ENCODE assay signal across 9 mouse cellular contexts in genomic region chr19:43584788-43585187, GRCm38 (mm10). TPM values are rescaled to one million over a fixed set of nuclear protein-coding genes. Genes with fewer than 3 reads are reported as not detected.
DNase-seq lines count a peak whose midpoint lies in the region; ATAC-seq and TF ChIP-seq lines count a peak whose summit lies in the region.
"Had no signal": no experiment of that assay in that cellular context is flagged by ENCODE, and none has a peak within 500 bp of the region (broad histone marks: within the 10 kb centered on the region; RNA-seq: fewer than 3 reads in every experiment).

No protein-coding gene starts in this region.

- no peak overlapping the region for H3K27ac ChIP-seq in embryonic facial prominence, embryonic 10.5 days (replicated peaks)
- no peak overlapping the region for H3K27ac ChIP-seq in hindbrain, embryonic 13.5 days
- no peak overlapping the region for H3K27ac ChIP-seq in liver, adult 2 months (replicated peaks; ENCODE audit: insufficient read depth, low read depth, low read length)
- no peak overlapping the region for H3K27ac ChIP-seq in small intestine, adult 2 months (ENCODE audit: insufficient read depth, low read depth, low read length)

- no peaks in the 10 kb centered on the region for H3K79me2 ChIP-seq in liver, adult 2 months (ENCODE audit: control insufficient read depth, insufficient read depth, low read length)

- H3K4me1 ChIP-seq in embryonic facial prominence, embryonic 10.5 days = peaks cover 7% of the 10 kb centered on the region; the same call in 1 of the 2 replicates
- peaks cover 6% of the 10 kb centered on the region for H3K4me1 ChIP-seq in hindbrain, embryonic 13.5 days (replicated peaks)
- peaks cover 2% of the 10 kb centered on the region for H3K4me1 ChIP-seq in liver, adult 2 months (ENCODE audit: control insufficient read depth, insufficient read depth, low read length)
- no peaks in the 10 kb centered on the region; the same call in 1 of the 2 replicates for H3K4me1 ChIP-seq in small intestine, adult 2 months (ENCODE audit: control insufficient read depth, insufficient read depth, insufficient read length, low read length)

- DNase-seq in R1 (ENCODE audit: low read depth, low spot score) = peak; percentile 51
- peak; percentile 68 for DNase-seq in embryonic facial prominence, embryonic 10.5 days (ENCODE audit: low spot score)
- DNase-seq in liver, adult 2 months (ENCODE audit: extremely low read depth, low read depth, low spot score) = peak; percentile 73
- no peak for DNase-seq in left cerebral cortex, adult 11 months (ENCODE audit: low spot score)
- DNase-seq in layer of hippocampus, adult 11-12 months (ENCODE audit: low spot score) = no peak

- WGBS in embryonic facial prominence, embryonic 10.5 days = 3% methylated on average over 13 of the region's 13 CpGs
- 6% methylated on average over 13 of the region's 13 CpGs for WGBS in hindbrain, embryonic 13.5 days
- WGBS in liver, adult 2 months = 2% methylated on average over 13 of the region's 13 CpGs
- 3% methylated on average over 13 of the region's 13 CpGs for WGBS in small intestine, adult 2 months

- no peak for TF ChIP-seq CTCF in liver, adult 2 months (IDR thresholded peaks at IDR 0.05; ENCODE audit: low read depth, low read length)
- TF ChIP-seq CTCF in small intestine, adult 2 months (IDR thresholded peaks at IDR 0.05; ENCODE audit: extremely low read depth, insufficient read length, insufficient replicate concordance, low read depth, low read length) = no peak

- peak overlapping the region; percentile 37 for H3K4me3 ChIP-seq in embryonic facial prominence, embryonic 10.5 days
- no peak overlapping the region for H3K4me3 ChIP-seq in hindbrain, embryonic 13.5 days
- no peak overlapping the region for H3K4me3 ChIP-seq in liver, adult 2 months (ENCODE audit: insufficient read depth, low read depth, low read length)
- 0 out of 2 replicates have a peak overlapping the region, but pooled peaks have one; percentile 4 for H3K4me3 ChIP-seq in small intestine, adult 2 months (ENCODE audit: low read depth, low read length)

- no peak for ATAC-seq in hindbrain, embryonic 13.5 days (ENCODE audit: low FRiP score)
- no peak for ATAC-seq in megakaryocyte, adult 5-6 weeks (ENCODE audit: poor library complexity, severe bottlenecking)

- no peaks in the 10 kb centered on the region for H3K36me3 ChIP-seq in embryonic facial prominence, embryonic 10.5 days (replicated peaks)
- no peaks in the 10 kb centered on the region for H3K36me3 ChIP-seq in hindbrain, embryonic 13.5 days
- no peaks in the 10 kb centered on the region for H3K36me3 ChIP-seq in liver, adult 2 months (ENCODE audit: control insufficient read depth, insufficient read depth, low read length)
- H3K36me3 ChIP-seq in small intestine, adult 2 months (ENCODE audit: control insufficient read depth, insufficient read depth, low read length) = no peaks in the 10 kb centered on the region

- no peaks in the 10 kb centered on the region for H3K9me3 ChIP-seq in embryonic facial prominence, embryonic 10.5 days
- no peaks in the 10 kb centered on the region for H3K9me3 ChIP-seq in hindbrain, embryonic 13.5 days

- H3K9ac ChIP-seq in hindbrain, embryonic 13.5 days = no peak overlapping the region
- no peak overlapping the region for H3K9ac ChIP-seq in liver, adult 2 months (ENCODE audit: low read depth, low read length)

- no peak for TF ChIP-seq POLR2A in liver, adult 2 months (IDR thresholded peaks at IDR 0.05; ENCODE audit: extremely low read depth, insufficient read depth, low read length)
- TF ChIP-seq POLR2A in small intestine, adult 2 months (IDR thresholded peaks at IDR 0.05; ENCODE audit: low read depth, low read length) = peak; percentile 27; the same call in 1 of the 2 replicates

- peaks cover 100% of the 10 kb centered on the region for H3K27me3 ChIP-seq in embryonic facial prominence, embryonic 10.5 days (replicated peaks; ENCODE audit: low read depth, poor library complexity, severe bottlenecking)
- H3K27me3 ChIP-seq in hindbrain, embryonic 13.5 days = peaks cover 88% of the 10 kb centered on the region
- peaks cover 15% of the 10 kb centered on the region; the same call in 1 of the 2 replicates for H3K27me3 ChIP-seq in liver, adult 2 months (ENCODE audit: control insufficient read depth, insufficient read depth, low read length)
- H3K27me3 ChIP-seq in small intestine, adult 2 months (ENCODE audit: control insufficient read depth, insufficient read depth, low read length) = peaks cover 31% of the 10 kb centered on the region

- peak overlapping the region; percentile 17; the same call in 1 of the 2 replicates for H3K4me2 ChIP-seq in hindbrain, embryonic 13.5 days

RNA-seq across cellular contexts. Expression of gene Nkx2-3, which starts 27.3 kb away (rescaled TPM):
- 3.7 and 4.1 TPM in 2 replicates for polyA plus RNA-seq in embryonic facial prominence, embryonic 10.5 days (2016; fragmentation: Nextera tagmentation; extraction: Ambion mirVana)
- 0.18 TPM in 1 of 2 replicates, not detected in the other for polyA plus RNA-seq in hindbrain, embryonic 13.5 days (2015; fragmentation: Nextera tagmentation; extraction: Ambion mirVana)
- total RNA-seq in liver, adult 2 months (2014; rRNA removed) = not detected in 2 replicates
- polyA plus RNA-seq in liver, adult 2 months (2012; rRNA removed) = 0.05 TPM in 1 of 2 replicates, not detected in the other
- polyA plus RNA-seq in small intestine, adult 2 months (2012; rRNA removed) = 12.3 and 24.9 TPM in 2 replicates
- total RNA-seq in megakaryocyte, adult 5-6 weeks (2015) = not detected in 2 replicates
- not detected in 2 replicates for total RNA-seq in megakaryocyte, adult 5-6 weeks (2017)
- total RNA-seq: heart, postnatal 10 days had no signal

Comparison
In these comparisons a context has a peak if more than half of its experiments do, and no peak if none do; other contexts are left out.
1. DNase-seq: peak in R1 (single experiment), embryonic facial prominence, embryonic 10.5 days (single experiment) and liver, adult 2 months (single experiment); none in left cerebral cortex, adult 11 months (single experiment) and layer of hippocampus, adult 11-12 months (single experiment).
2. H3K4me3 ChIP-seq: peak in embryonic facial prominence, embryonic 10.5 days (single experiment) and small intestine, adult 2 months (single experiment); none in hindbrain, embryonic 13.5 days (single experiment) and liver, adult 2 months (single experiment).